Mouse (Mus musculus) mouse embryonic stem cell (cell line): Measurements from ENCODE around the gene Gjc1.

Source experiments
- in situ Hi-C, 2 experiments: fragments of 300-500 bp; cut with MboI; formaldehyde crosslinking; loops; 1 replicate in 1 of 2; 3 replicates in 1 of 2; pipeline ENCODE4 v1.14.3; 2019 to 2020; ENCODE audit warnings: low sequenced_read_pairs in 2 of 2, low pct_unique_long_range_greater_than_20kb in 1 of 2, mixed read lengths in 1 of 2; ENCODE audit not compliant: unreplicated experiment in 1 of 2

Gene Gjc1

DNA sequence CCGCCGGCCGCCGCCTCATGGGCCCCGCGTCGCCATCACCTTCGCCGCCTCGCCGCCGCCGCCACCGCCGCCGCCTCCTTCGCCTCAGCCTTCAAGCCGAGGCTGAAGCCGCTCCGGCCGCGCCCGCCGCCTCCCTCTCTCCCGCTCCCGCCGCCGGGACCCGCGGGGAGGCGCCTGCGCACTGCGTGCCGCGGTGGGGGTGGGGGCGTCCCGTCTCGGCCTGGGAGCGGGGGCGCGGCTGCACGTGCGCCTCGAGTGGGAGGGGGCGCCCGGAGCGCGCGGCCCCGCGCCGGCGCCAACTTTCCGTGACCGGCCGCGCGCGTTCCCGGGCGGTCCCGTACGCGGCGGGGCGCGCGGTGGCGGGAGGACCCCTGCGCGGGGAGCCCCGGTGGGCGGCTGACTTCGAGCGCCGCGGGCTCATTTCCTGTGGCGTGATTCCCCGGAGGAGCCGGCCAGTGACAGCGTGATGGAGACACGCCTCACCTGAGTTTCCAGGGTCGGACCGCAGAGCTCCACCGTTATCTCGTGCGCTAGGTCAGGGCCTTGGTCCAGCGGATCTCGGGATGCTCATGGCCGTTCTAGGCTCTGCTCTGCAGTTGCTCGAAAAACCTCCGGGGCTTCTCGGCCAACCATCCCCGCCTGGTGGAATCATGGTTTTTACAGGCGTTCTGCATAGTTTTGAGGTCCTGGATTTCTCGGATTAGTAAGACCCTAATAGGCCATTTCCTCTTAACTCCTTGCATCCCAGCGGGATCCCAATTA, at the start of gene Gjc1:
Gene Gjc1 (minus strand): TSS at position 680 of the 762 bp plus-strand sequence.
- in situ Hi-C loops = no loop called here

DNA sequence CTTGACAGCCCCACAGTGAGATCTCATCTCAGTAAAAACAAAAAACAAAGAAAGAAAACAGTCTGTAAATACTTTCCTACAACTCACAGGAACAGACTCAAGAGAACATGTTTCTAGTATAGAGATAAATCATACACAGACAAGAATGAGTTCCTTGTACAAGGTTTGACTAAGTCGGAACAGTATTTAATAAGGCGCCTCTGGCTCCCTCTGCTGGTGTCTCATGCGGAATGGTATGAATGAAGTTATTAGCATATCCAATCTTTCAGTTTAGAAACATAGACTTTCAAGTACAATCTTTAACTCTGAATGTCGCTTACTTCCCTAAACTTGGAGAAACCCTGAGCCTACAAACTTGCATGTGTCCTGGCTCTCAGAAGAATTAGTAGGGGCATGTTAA, 44.8 kb upstream of the Gjc1 start:
- in situ Hi-C loops = no loop called here

DNA sequence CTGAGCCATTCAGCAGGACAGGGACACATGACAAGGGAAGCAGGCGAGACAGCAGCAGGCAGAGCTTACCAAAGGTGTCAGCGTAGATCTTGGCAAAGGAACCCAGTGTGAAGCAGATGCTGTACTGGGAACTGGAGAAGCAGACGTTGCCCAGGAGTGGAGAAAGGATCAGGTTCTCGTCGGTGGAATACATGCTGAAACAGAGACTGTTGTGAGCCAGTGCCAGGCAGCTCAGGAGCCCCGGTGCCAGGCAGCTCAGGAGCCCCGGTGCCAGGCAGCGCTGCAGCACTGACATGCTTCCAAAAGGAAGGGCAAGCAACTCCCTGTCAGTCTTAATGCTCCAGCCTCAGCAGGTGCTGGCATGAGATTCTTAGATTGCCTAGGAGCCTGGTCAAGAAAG, 40.4 kb upstream of the Gjc1 start:
- in situ Hi-C loops = no loop called here

DNA sequence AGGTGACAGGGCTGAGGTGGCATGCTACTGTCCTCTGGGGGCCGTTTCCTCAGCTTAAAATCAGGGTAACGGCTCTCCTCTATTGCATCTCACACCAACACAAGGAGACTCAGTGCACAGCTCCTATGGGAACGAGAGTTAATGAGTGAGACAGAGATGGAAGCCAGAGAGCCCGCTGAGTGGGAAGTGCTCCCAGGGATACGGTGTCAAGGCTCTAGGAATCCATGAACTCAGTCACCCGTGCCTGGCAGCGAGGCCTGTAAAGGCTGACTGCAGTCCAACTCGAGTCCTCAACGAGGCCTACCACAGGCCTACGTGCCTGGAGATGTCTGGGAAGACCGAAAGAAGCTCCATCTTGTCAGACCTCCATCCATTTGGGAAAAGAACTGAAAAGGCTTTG, 39.5 kb upstream of the Gjc1 start:
- in situ Hi-C loops = no loop called here

DNA sequence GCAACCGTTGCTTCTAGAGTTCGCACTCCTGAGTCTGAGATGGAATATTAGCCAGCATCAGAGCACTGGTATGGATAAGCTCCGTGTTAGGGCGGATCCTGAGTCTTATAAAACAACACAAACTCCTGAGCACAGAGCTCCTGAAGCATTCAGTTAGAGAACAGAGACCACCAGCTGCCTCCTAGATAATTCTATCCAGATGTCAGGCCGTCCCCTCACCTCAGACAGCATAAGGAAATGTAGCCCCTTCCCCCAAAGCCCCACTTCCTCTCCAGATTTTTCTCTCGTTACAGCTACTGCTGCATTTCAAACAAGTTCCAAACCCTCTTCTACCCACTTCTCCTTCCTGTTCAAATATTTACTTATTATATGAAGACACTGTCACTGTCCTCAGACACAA, 36.4 kb upstream of the Gjc1 start:
- in situ Hi-C loops = no loop called here

DNA sequence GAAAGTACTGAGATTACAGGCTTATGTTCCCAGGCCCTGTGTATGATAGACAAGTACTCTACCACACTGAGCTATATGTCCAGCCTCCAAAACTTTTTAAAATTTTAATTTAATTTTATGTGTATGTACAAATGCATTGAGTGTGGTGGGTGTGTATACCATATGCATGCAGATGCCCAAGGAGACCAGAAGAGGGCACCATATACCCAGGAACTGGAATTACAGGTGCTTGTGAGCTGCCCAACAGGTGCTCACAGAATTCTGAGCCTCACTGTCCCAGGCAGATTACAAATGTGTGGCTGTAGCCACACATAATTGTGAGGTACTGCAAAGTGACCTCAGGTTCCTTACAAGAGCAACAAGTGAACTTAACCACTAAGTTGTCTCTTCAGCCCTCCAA, 34.3 kb upstream of the Gjc1 start:
- in situ Hi-C loops = loop anchor here in 1 of 2 experiments (5.0 kb wide), 1 partner anchor 76 kb away; no protein-coding TSS in a partner anchor

DNA sequence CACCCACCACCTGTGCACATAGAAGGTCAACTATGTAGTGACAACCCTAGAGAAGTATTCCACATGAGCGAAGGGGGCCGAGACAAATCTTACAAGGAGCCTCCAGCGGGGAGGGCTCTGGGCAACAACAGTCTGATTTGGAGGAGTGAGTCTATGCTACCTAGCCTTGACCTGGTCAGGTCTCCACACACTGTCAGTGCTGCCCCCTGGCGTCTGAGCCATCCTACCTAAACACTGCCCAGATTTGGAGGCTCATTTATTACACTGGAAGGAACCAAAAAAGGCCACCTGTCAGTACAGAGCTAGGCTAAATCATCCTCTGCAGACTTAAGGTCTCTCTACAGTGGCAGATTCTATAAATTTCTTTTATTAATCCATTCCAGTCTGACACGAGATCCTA, 32.4 kb upstream of the Gjc1 start:
- in situ Hi-C loops = loop anchor here in 1 of 2 experiments (5.0 kb wide), 1 partner anchor 75 kb away; no protein-coding TSS in a partner anchor

DNA sequence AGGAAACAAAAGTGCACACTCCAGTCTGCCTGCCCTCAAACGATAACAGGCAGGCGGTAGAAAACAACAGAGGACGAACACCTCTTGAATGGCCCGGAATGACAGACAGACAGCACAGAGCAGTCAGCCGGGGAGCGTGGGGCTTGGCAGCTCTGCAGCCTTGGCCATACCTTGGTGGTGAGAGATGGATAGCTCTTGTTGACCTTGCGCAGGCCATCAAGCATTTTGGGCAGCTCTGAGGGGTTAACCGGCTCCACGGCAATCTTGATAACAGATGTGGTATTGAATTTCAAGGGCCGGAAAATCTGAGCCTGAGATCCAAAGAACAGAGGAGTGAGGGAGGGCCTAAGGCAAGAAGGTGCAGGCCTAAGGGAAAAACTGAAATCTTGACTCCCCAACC, 26.4 kb upstream of the Gjc1 start:
- in situ Hi-C loops = loop anchor here in 1 of 2 experiments (5.0 kb wide), 1 partner anchor 69 kb away; no protein-coding TSS in a partner anchor

DNA sequence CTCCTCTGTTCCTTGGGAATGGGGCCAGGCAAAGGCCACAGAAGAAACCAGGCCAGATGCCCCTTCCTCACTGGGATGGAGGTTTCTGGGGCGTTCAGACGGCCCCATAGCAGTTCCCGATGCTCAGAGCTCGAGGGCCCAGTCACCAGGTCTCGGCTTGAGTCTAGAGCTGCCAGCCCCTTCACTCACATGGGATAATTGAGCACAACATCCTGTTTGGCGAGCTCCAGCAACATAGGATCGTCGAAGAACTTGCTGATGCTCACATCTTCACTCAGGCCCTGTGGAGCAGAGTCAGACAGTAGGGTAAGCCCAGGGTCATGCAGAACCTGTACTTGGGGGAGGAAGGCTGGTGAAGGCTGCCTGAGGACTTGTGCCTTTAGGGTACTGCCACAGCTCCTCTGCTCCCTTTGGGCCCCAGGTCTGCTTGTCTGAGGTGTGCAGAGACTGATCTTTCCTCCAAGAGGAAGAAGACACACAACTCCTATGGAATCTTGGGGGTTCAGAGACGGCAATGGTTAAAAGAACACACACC, 19.2 kb upstream of the Gjc1 start:
- in situ Hi-C loops = no loop called here

DNA sequence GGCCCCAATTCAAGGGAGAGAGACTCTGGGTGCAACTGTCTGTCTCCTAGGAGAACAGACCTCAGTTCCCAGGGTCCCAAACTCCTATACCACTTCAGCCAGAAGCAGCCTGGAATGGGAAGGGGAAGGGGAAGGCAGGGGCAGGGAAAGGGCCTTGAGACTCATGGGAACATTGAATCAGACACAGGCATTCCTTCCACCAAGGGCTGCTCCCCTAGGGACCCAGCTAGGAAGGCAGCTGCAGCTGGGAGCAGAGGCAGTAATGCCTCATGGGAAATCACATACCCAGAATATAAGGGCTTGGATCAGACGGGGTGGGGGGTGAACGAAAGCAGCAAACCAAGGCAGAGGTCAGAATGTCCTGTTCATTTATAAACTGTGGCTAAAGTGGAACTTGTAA, 18.6 kb upstream of the Gjc1 start:
- in situ Hi-C loops = no loop called here

DNA sequence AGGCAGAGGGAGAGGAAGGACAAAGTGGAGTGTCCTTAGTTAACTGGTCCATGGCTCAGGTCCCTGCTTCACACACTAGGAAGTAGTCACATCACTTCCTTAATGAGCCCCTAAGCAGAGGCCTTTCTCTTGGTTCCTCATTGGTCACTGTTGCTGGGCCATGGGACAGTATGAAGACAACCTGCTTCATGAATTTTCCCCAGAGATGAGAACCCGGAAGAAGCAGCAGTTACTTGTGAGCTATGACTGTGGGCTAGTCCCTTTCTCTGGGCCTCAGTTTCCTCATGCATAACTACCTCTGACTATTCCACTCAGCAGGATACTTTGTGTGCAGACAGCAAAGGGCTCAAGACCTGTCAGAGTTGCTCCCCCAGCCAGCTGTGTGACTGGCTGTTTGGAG, 17.9 kb upstream of the Gjc1 start:
- in situ Hi-C loops = no loop called here

DNA sequence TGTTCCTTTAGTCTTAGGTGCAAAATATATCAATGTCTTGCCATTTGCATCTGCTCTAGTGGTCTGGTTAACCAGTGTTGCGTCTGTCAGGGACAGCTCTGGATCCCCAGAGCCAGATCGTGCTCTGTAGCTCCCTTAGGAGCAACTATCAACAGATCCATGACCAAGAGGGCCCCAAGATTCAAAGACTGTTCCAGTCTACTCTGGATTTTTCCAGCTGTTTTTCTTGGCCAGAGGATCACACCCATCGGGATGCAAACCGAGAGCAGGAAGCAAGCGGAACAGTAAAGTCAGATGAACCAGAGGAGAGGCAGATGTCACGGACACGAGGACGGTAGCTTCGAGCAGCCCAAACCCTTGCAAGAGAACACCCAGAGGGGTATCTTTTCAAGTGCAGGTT, 16.6 kb upstream of the Gjc1 start:
- in situ Hi-C loops = no loop called here

DNA sequence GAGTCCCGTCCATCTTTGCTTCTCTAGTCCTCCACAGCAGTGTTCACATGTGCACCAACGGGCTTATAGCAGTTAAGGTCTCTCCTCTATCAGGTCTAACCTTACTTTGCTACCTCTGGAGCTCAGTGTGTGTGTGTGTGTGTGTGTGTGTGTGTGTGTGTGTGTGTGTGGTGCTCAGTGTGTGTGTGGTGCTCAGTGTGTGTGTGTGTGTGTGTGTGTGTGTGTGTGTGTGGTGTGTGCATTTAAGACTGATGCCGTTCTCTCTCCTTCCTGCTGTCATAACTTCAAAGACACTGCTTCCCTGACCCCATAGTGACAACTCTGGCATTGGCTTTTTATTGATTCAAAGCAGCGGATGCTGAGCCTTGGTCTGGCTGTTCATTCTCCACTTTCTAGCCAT, 16.0 kb upstream of the Gjc1 start, which contains the start of gene Higd1b:
Gene Higd1b (plus strand): TSS at position 301 of the 400 bp plus-strand sequence.
- in situ Hi-C loops = no loop called here

DNA sequence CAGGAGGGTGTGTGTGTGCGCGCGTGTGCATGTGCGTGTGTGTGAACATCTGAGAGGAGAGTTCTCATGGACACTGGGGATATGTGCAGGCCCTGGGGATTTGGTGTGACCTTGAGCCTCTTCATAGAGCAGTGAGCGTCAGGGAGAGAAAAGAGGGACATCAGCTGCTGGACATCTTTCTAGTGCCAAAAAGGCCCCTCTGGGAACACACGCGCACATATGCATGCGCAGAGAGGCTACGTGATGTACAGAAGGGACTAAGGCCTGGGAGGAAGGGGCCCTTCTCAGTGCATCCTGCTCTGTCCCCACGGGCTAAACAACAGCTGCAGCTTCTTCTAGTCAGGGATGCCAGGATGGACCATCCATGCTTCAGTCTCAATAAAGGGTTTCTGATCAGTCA, 14.7 kb upstream of the Gjc1 start:
- in situ Hi-C loops = no loop called here

DNA sequence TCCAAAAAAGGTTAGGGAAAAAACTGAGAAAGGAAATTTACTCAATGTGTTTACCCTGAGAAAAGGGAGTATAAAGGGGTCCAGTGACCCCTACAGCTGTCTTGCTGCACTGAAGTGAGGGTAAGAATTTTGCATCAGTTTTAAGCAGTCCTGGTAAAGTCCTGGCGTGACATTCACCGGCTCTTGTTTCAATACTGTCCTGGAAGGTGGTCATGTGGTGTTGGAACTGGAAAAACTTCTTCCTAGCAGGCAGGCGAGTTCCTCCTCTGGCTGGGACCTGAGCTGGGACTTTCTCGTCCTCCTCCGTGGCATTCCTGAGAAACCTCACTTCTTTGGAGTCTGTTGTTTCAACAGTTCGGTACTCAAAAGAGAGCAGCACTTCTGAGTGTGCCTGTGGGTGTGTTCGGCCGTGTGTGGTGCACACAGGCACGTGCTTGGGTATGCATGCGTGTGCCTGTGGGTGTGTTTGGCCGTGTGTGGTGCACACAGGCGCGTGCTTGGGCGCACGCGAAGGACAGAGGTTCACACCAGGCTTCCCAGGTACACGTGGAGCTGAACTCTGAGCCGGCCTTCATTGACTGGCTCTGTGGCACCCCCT, 13.3 kb upstream of the Gjc1 start:
- in situ Hi-C loops = no loop called here

DNA sequence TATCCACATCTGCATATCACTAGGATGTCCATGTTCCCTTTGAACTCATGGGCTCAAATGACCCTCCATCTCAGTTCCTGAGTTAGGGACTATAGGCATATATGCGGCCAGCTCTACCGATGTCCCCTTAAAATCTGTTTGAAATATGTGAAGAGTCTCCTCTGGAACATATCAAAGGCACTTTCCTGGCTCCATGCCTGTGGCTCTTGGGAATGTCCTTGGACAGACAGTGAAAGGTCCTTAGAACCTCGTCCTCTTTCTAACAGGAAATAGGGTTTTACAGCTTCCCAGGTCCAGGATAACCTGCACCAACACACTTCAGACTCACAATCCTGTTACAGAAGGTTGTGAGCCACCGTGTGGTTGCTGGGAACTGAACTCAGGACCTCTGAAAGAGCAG, 10.8 kb upstream of the Gjc1 start:
- in situ Hi-C loops = no loop called here

DNA sequence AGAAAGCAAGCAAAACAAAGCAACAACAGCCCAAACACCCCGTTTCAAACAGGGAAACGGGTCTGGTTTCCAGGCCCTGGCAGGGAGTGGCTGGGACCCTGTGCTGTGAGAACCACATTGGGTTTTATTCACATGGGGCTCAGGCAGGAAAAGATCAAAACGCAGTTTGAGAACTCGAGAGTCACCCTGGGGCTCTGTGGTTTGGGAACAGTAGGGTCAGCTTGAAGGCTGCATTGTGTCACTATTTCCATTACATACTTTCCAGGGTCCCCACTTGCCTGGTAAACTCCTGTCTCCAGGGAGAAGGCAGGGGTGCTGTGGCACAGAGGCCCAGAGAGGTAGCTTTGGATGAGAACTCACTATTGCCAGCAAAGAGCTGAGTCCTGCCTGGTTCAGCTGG, 7.6 kb upstream of the Gjc1 start:
- in situ Hi-C loops = no loop called here

DNA sequence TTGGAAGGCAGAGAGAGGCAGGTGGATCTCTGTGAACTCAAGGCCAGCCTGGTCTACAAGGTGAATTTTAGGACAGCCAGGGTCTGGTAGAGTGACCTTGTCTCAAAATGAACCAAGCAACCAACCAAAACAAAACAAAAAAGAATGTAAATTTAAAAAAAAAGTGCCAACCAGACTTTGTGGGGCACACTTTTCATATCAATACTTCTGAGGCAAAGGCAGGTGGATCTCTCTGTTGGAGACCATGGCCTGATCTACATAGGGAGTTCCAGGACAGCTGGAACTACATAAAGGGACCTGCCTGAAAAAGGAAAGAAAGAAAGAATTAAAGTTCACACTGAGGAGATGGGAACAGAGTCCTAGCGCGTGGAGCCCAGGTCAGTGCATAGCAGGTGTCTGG, 7.0 kb upstream of the Gjc1 start:
- in situ Hi-C loops = no loop called here

DNA sequence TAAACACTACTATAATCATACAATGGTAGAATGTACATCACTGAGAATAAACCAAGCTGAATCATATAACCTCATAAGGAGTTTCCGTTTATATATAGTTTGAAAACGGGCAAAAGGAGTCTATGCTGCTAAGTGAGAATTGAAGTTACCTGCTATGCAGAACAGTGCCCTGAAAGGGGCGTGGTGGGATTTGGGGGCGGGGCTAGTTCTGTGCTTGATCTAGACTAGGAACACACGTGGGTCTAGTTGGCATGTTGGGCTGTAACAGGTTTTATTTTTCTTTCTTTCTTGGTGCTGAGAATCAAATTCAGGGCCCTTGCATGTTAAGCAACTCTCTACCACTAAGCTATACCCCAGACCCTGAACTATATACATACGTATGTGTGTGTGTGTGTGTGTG, 1.7 kb upstream of the Gjc1 start:
- in situ Hi-C loops = no loop called here

DNA sequence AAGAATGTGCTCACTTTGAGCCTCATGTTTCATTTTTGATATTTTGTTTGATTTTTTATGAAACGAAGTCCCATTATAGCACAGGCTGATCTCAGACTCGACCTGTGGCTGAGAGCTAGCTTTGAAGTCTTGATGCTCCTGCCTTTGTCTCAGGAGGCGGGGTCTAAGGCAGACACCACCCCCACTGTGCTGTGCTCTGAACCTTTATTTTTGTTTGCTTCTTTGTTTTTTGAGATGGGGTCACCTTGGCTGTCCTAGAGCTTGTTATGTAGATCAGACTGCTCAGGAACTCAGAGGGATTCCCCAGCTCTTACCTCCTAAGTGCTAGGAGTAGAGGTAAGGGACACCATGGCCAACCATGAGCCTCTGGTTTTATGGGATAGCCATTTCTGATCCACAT, 932 bp upstream of the Gjc1 start:
- in situ Hi-C loops = no loop called here
